Mouse (Mus musculus): ENCODE results near the gene Slc26a3.

DNA sequence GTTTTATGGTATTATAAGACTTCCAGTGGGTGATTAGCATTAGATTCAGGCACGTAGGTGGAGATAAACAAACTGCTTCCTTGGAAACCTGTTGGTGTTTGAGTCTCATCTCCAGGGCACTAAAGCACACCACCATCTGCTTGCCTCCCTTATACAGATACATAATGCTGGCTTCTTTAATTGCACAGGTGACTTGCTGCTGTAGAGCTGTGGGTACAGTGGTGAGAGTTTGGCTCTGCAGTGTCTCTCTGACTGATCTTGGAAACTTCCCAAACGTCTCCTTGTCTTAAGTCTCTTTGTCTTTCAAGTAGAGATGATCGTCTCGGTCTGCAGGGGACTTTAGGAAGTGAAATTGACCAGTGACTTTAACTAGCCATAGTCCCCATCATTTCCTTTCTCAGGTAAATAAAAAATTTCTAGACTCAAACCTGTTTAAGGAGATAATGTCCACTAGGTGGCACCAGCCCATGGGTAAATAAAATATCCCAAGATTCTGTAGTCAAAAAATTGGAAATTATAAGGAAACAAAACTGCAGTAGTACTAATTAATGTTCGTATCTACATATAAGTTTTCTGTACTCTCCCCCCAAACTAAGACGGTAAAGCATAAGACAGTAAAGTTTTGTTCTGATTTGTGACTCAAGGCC, 117.2 kb downstream of the Slc26a3 start:
- TF ChIP-seq MYOD1 (IDR thresholded peaks at IDR 0.05; ENCODE audit: control insufficient read depth in 1 of 3, insufficient read length in 2 of 3, low read depth in 2 of 3) (no peak), POLR2A (IDR thresholded peaks at IDR 0.05; ENCODE audit: insufficient read length, low read depth) (no peak), USF1 (IDR thresholded peaks at IDR 0.05; ENCODE audit: low read depth) (no peak), E2F4 (IDR thresholded peaks at IDR 0.05; ENCODE audit: insufficient read depth) (no peak), CEBPB (IDR thresholded peaks at IDR 0.05; ENCODE audit: insufficient read depth, poor library complexity, severe bottlenecking) (no peak), MYOG (IDR thresholded peaks at IDR 0.05; ENCODE audit: control insufficient read depth in 1 of 3, insufficient read depth in 1 of 3, insufficient read length in 2 of 3, low read depth in 2 of 3) (no peak), TCF12 (IDR thresholded peaks at IDR 0.05; ENCODE audit: insufficient read depth, poor library complexity, severe bottlenecking) (no peak), SRF (IDR thresholded peaks at IDR 0.05; ENCODE audit: control insufficient read depth, insufficient read length, low read depth) (no peak), POLR2AphosphoS2 (IDR thresholded peaks at IDR 0.05; ENCODE audit: insufficient read length, low read depth) (no peak), MAX (IDR thresholded peaks at IDR 0.05; ENCODE audit: low read depth) (no peak)

Measured in myocyte (in vitro differentiated cells).